Mouse (Mus musculus) E14TG2a.4 (cell line): ENCODE results near the gene Kirrel3.

Experiments used
- CTCF ChIP-seq: conservative IDR thresholded peaks from 2 replicates; pipeline ENCODE4 v1.5.1; 2014; ENCODE audit warnings: low read length
- POU5F1 ChIP-seq: IDR thresholded peaks from 2 replicates; pipeline ENCODE4 v1.6.1; 2014; ENCODE audit warnings: low read length, borderline replicate concordance

DNA sequence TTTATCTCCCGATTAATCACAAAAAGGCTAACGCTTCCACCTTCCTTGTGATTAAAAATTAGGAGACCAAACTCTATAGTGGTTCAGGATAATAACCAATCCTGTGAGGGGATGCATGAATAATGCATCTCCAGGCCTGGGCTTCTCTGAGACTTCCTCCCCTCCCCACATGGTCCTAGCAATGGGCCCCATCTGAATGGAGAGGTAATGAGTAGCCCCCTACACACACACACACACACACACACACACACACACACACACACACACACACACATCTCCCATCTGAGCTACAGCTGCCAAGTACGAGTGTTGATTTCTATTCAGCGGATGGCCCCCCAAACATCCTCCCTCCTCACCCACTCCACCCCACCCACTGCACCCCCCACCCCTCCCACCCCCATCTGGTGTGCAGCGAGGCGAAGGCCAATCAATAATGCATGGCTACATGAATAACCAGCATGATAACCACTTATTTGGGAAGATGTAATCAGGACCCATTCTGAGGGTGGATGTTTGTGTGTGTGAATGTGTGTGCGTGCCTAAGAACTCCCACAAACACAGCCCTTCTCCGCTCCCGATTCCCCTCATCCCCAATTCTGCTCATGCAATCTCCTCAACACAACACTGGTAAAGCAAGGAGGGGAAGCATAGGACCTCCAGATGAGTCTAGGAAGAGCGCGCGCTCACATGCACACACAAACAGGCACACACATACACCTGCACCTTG lies 501.9 kb downstream of the Kirrel3 start:
- TF ChIP-seq POU5F1 (no peak), CTCF (no peak)
